Comparison of ENCODE assay signal across 30 mouse cellular contexts in genomic region chr12:39797843-39798242, GRCm38 (mm10).
DNase-seq lines count a peak whose midpoint lies in the region; ATAC-seq and TF ChIP-seq lines count a peak whose summit lies in the region.
"Had no signal": no experiment of that assay in that cellular context is flagged by ENCODE, and none has a peak within 500 bp of the region (broad histone marks: within the 10 kb centered on the region; RNA-seq: fewer than 3 reads in every experiment).

No protein-coding gene starts in this region.

- no peak overlapping the region for H3K4me3 ChIP-seq in limb, embryonic 13.5 days
- H3K4me3 ChIP-seq in limb, embryonic 10.5 days: no peak overlapping the region
- H3K4me3 ChIP-seq in midbrain, embryonic 12.5 days: no peak overlapping the region
- no peak overlapping the region for H3K4me3 ChIP-seq in midbrain, postnatal 0 days (ENCODE audit: low read depth, low read length)
- no peak overlapping the region for H3K4me3 ChIP-seq in kidney, embryonic 14.5 days (ENCODE audit: low read length)
- H3K4me3 ChIP-seq: embryonic facial prominence, embryonic 13.5 days; erythroblast, embryonic 14.5 days; forebrain, embryonic 12.5 days; hindbrain, embryonic 10.5 days; hindbrain, embryonic 15.5 days; left cerebral cortex, adult 2 months; limb, embryonic 15.5 days; liver, embryonic 13.5 days; megakaryocyte, embryonic 14.5 days; neural tube, embryonic 15.5 days had no signal

- no peaks in the 10 kb centered on the region for H3K36me3 ChIP-seq in limb, embryonic 13.5 days
- H3K36me3 ChIP-seq in limb, embryonic 10.5 days: no peaks in the 10 kb centered on the region
- H3K36me3 ChIP-seq in midbrain, embryonic 12.5 days: no peaks in the 10 kb centered on the region
- no peaks in the 10 kb centered on the region for H3K36me3 ChIP-seq in midbrain, postnatal 0 days (ENCODE audit: insufficient read depth, low read length)
- no peaks in the 10 kb centered on the region for H3K36me3 ChIP-seq in kidney, embryonic 14.5 days (ENCODE audit: control insufficient read depth, insufficient read depth, low read length)
- H3K36me3 ChIP-seq: embryonic facial prominence, embryonic 13.5 days; forebrain, embryonic 12.5 days; hindbrain, embryonic 10.5 days; hindbrain, embryonic 15.5 days; limb, embryonic 15.5 days; liver, embryonic 13.5 days; neural tube, embryonic 15.5 days had no signal

- H3K4me2 ChIP-seq in limb, embryonic 13.5 days (replicated peaks): no peak overlapping the region
- no peak overlapping the region for H3K4me2 ChIP-seq in midbrain, embryonic 12.5 days (replicated peaks)
- no peak overlapping the region for H3K4me2 ChIP-seq in midbrain, postnatal 0 days (ENCODE audit: low read depth, low read length, poor library complexity, severe bottlenecking)
- no peak overlapping the region for H3K4me2 ChIP-seq in kidney, embryonic 14.5 days (replicated peaks; ENCODE audit: low read depth, low read length)
- H3K4me2 ChIP-seq: embryonic facial prominence, embryonic 13.5 days; forebrain, embryonic 12.5 days; hindbrain, embryonic 15.5 days; limb, embryonic 15.5 days; liver, embryonic 13.5 days; lung, embryonic 14.5 days; neural tube, embryonic 15.5 days had no signal

- no peaks in the 10 kb centered on the region for H3K4me1 ChIP-seq in limb, embryonic 13.5 days
- H3K4me1 ChIP-seq in limb, embryonic 10.5 days: no peaks in the 10 kb centered on the region
- H3K4me1 ChIP-seq in midbrain, embryonic 12.5 days: peaks cover 3% of the 10 kb centered on the region; the same call in 1 of the 2 replicates
- no peaks in the 10 kb centered on the region for H3K4me1 ChIP-seq in midbrain, postnatal 0 days (ENCODE audit: insufficient read depth, low read length)
- no peaks in the 10 kb centered on the region for H3K4me1 ChIP-seq in kidney, embryonic 14.5 days (ENCODE audit: control insufficient read depth, insufficient read depth, low read length)
- H3K4me1 ChIP-seq: embryonic facial prominence, embryonic 13.5 days; hindbrain, embryonic 10.5 days; hindbrain, embryonic 15.5 days; limb, embryonic 15.5 days; liver, embryonic 13.5 days; megakaryocyte, embryonic 14.5 days; neural tube, embryonic 15.5 days had no signal

- 81% methylated on average over 2 of the region's 2 CpGs for WGBS in limb, embryonic 13.5 days
- 94% methylated on average over 2 of the region's 2 CpGs for WGBS in limb, embryonic 10.5 days
- 78% methylated on average over 2 of the region's 2 CpGs for WGBS in midbrain, embryonic 12.5 days
- 59% methylated on average over 2 of the region's 2 CpGs for WGBS in midbrain, postnatal 0 days
- 95% methylated on average over 2 of the region's 2 CpGs for WGBS in kidney, embryonic 14.5 days

- no peak for TF ChIP-seq CTCF in brain, embryonic 14.5 days (IDR thresholded peaks at IDR 0.05; ENCODE audit: borderline replicate concordance, extremely low read depth, insufficient read depth, insufficient read length)
- no peak for TF ChIP-seq CTCF in midbrain, postnatal 0 days (IDR thresholded peaks at IDR 0.05)

- ATAC-seq in limb, embryonic 13.5 days (ENCODE audit: low FRiP score, low read depth): peak; percentile 64
- ATAC-seq in midbrain, embryonic 12.5 days (ENCODE audit: low FRiP score, low read depth): peak; percentile 45
- peak; percentile 38; the same call in 1 of the 2 replicates for ATAC-seq in midbrain, postnatal 0 days (ENCODE audit: low FRiP score)
- ATAC-seq in kidney, embryonic 14.5 days (ENCODE audit: low FRiP score, low TSS enrichment): no peak
- ATAC-seq: inflammation-experienced regulatory T-cells, adult 6 months had no signal

- no peaks in the 10 kb centered on the region for H3K27me3 ChIP-seq in limb, embryonic 13.5 days
- H3K27me3 ChIP-seq in limb, embryonic 10.5 days (ENCODE audit: low read depth, poor library complexity, severe bottlenecking): no peaks in the 10 kb centered on the region
- H3K27me3 ChIP-seq in midbrain, embryonic 12.5 days: no peaks in the 10 kb centered on the region
- H3K27me3 ChIP-seq in midbrain, postnatal 0 days (ENCODE audit: insufficient read depth, low read length): no peaks in the 10 kb centered on the region
- no peaks in the 10 kb centered on the region for H3K27me3 ChIP-seq in kidney, embryonic 14.5 days (ENCODE audit: control insufficient read depth, insufficient read depth, low read length)
- H3K27me3 ChIP-seq: embryonic facial prominence, embryonic 13.5 days; forebrain, embryonic 12.5 days; hindbrain, embryonic 15.5 days; limb, embryonic 15.5 days; liver, embryonic 13.5 days; megakaryocyte, embryonic 14.5 days; neural tube, embryonic 15.5 days had no signal

- no peaks in the 10 kb centered on the region for H3K9me3 ChIP-seq in limb, embryonic 13.5 days
- H3K9me3 ChIP-seq in limb, embryonic 10.5 days (replicated peaks): no peaks in the 10 kb centered on the region
- H3K9me3 ChIP-seq in midbrain, embryonic 12.5 days: no peaks in the 10 kb centered on the region
- H3K9me3 ChIP-seq in midbrain, postnatal 0 days (ENCODE audit: low read length): no peaks in the 10 kb centered on the region
- no peaks in the 10 kb centered on the region for H3K9me3 ChIP-seq in kidney, embryonic 14.5 days (ENCODE audit: control insufficient read depth, low read length)
- H3K9me3 ChIP-seq: embryonic facial prominence, embryonic 13.5 days; forebrain, embryonic 12.5 days; hindbrain, embryonic 10.5 days; hindbrain, embryonic 15.5 days; limb, embryonic 15.5 days; liver, embryonic 13.5 days; megakaryocyte, embryonic 14.5 days; neural tube, embryonic 15.5 days had no signal

- no peak overlapping the region for H3K27ac ChIP-seq in limb, embryonic 13.5 days
- H3K27ac ChIP-seq in limb, embryonic 10.5 days: no peak overlapping the region
- no peak overlapping the region for H3K27ac ChIP-seq in midbrain, embryonic 12.5 days (replicated peaks)
- H3K27ac ChIP-seq in midbrain, postnatal 0 days (ENCODE audit: low read depth, low read length): no peak overlapping the region
- H3K27ac ChIP-seq in kidney, embryonic 14.5 days (ENCODE audit: low read depth, low read length): no peak overlapping the region
- H3K27ac ChIP-seq: embryonic facial prominence, embryonic 13.5 days; forebrain, embryonic 12.5 days; hindbrain, embryonic 10.5 days; hindbrain, embryonic 15.5 days; left cerebral cortex, adult 2 months; limb, embryonic 15.5 days; liver, embryonic 13.5 days; neural tube, embryonic 15.5 days had no signal

- no peak for TF ChIP-seq POLR2A in brain, embryonic 14.5 days (IDR thresholded peaks at IDR 0.05; ENCODE audit: borderline replicate concordance, extremely low read depth, insufficient read depth, insufficient read length, poor library complexity, severe bottlenecking)

- DNase-seq in limb, embryonic 10.5 days (ENCODE audit: low spot score): no peak
- peak; percentile 43 for DNase-seq in brain, embryonic 14.5 days (ENCODE audit: low read depth)
- no peak for DNase-seq in midbrain, postnatal 0 days (ENCODE audit: low spot score)
- DNase-seq in MN1 (ENCODE audit: low spot score): no peak
- DNase-seq: adrenal gland, adult 8-10 months; cerebellum, adult 11 months; cerebellum, adult 9-11 months; embryo, embryonic 11 days; gastrocnemius, postnatal 10 days; heart, postnatal 14 days; kidney, adult 18-20 months; kidney, postnatal 36 days; liver, embryonic 13.5 days; lung, embryonic 14.5 days; right cerebral cortex, adult 18-20 months; spleen, adult 18-20 months; thymus, postnatal 14 days had no signal

- no peak overlapping the region for H3K9ac ChIP-seq in limb, embryonic 13.5 days
- no peak overlapping the region for H3K9ac ChIP-seq in midbrain, embryonic 12.5 days (replicated peaks)
- H3K9ac ChIP-seq in midbrain, postnatal 0 days (replicated peaks; ENCODE audit: low read length, poor library complexity, severe bottlenecking): no peak overlapping the region
- H3K9ac ChIP-seq in kidney, embryonic 14.5 days (ENCODE audit: low read depth, low read length): no peak overlapping the region
- H3K9ac ChIP-seq: embryonic facial prominence, embryonic 13.5 days; forebrain, embryonic 12.5 days; hindbrain, embryonic 15.5 days; limb, embryonic 15.5 days; liver, embryonic 13.5 days; lung, embryonic 14.5 days; neural tube, embryonic 15.5 days had no signal
